Mouse (Mus musculus) midbrain, embryonic 11.5 days (tissue): ENCODE results near the gene Psmd12. TPM values are rescaled to one million over a fixed set of nuclear protein-coding genes. Genes with fewer than 3 reads are reported as not detected.

ENCODE experiments used
- ATAC-seq: fragments of 200-750 bp; cut with Nextera tagmentation; 2 replicates; pipeline ENCODE4 v1.8.0; 2017; ENCODE audit warnings: moderate TSS enrichment, moderate library complexity; ENCODE audit not compliant: low FRiP score
- DNase-seq: peaks from one replicate; pipeline ENCODE4 v3.0.0; 2015; ENCODE audit warnings: low spot score; ENCODE audit errors: missing footprints
- H3K27ac ChIP-seq: fragments of 300-500 bp; sonication (generic); 2 replicates; pipeline ENCODE4 v1.5.1; 2014; ENCODE audit warnings: low read depth, low read length
- H3K27me3 ChIP-seq: fragments of 300-500 bp; sonication (generic); 2 replicates; pipeline ENCODE4 v1.6.1; 2014; ENCODE audit warnings: mild to moderate bottlenecking, low read length, moderate library complexity, mixed read lengths; ENCODE audit not compliant: control insufficient read depth, insufficient read depth
- H3K36me3 ChIP-seq: fragments of 300-500 bp; sonication (generic); 2 replicates; pipeline ENCODE4 v1.6.1; 2014; ENCODE audit warnings: mild to moderate bottlenecking, low read length, moderate library complexity, mixed read lengths; ENCODE audit not compliant: control insufficient read depth, insufficient read depth
- H3K4me1 ChIP-seq: fragments of 300-500 bp; sonication (generic); 2 replicates; pipeline ENCODE4 v1.6.1; 2014; ENCODE audit warnings: low read length; ENCODE audit not compliant: control insufficient read depth, insufficient read depth
- H3K4me2 ChIP-seq: fragments of 300-500 bp; sonication (generic); 2 replicates; pipeline ENCODE4 v1.6.1; 2014; ENCODE audit warnings: mild to moderate bottlenecking, moderate library complexity
- H3K4me3 ChIP-seq: fragments of 300-500 bp; sonication (generic); 2 replicates; pipeline ENCODE4 v1.5.1; 2014; ENCODE audit warnings: low read depth, low read length
- H3K9ac ChIP-seq: fragments of 300-500 bp; sonication (generic); 2 replicates; pipeline ENCODE4 v1.6.1; 2014; ENCODE audit warnings: low read length
- H3K9me3 ChIP-seq: fragments of 300-500 bp; sonication (generic); 2 replicates; pipeline ENCODE4 v1.6.1; 2016; ENCODE audit warnings: low read length; ENCODE audit not compliant: control insufficient read depth
- WGBS: fragments of 180-500 bp; shearing (Covaris S2); extraction: QIAGEN DNeasy Blood & Tissue Kit; methylation state at CpG from one replicate; pipeline ENCODE4 v1.1.7; 2014; 5-methylcytosine and 5-hydroxymethylcytosine counted together
- polyA plus RNA-seq: library from polyadenylated mRNA; unstranded; fragments of >200 nt; fragmentation: Nextera tagmentation; extraction: Ambion mirVana; gene quantifications from 2 replicates; pipeline ENCODE4 v1.2.1, GENCODE M21; 2014

Psmd12 gene
- polyA plus RNA-seq, 1 experiment from 2014 or later: 232 TPM

GRCm38 (mm10) chr11:107545747-107546476 lies 66.6 kb downstream of the Psmd12 start:
- ATAC-seq (no peak), DNase-seq (peak; percentile 84)
- Histone ChIP-seq H3K4me1 (no peaks in the 10 kb centered on the region; the same call in 1 of the 2 replicates), H3K9ac (peak overlapping the region; percentile 91), H3K9me3 (no peaks in the 10 kb centered on the region), H3K4me3 (peak overlapping the region; percentile 95), H3K27me3 (no peaks in the 10 kb centered on the region; the same call in 1 of the 2 replicates), H3K27ac (no peak overlapping the region), H3K36me3 (no peaks in the 10 kb centered on the region), H3K4me2 (peak overlapping the region; percentile 100)
- WGBS: 24% methylated on average over 13 of the region's 13 CpGs

- Histone ChIP-seq H3K9me3 (no peaks in the 10 kb centered on the region), H3K27me3 (no peaks in the 10 kb centered on the region; the same call in 1 of the 2 replicates), H3K4me2 (peak overlapping the region; percentile 100), H3K4me1 (no peaks in the 10 kb centered on the region; the same call in 1 of the 2 replicates), H3K4me3 (peak overlapping the region; percentile 95), H3K9ac (peak overlapping the region; percentile 91), H3K27ac (0 out of 2 replicates have a peak overlapping the region, but pooled peaks have one; percentile 30), H3K36me3 (no peaks in the 10 kb centered on the region)
- DNase-seq (peak; percentile 94), ATAC-seq (peak; percentile 85)
- under 1% methylated on average over 37 of the region's 37 CpGs for WGBS
These were observed 67.5 kb downstream of the Psmd12 start for GRCm38 (mm10) chr11:107546667-107547301.

- Histone ChIP-seq H3K27me3 (no peaks in the 10 kb centered on the region; the same call in 1 of the 2 replicates), H3K4me3 (peak within 1 kb of the TSS; percentile 95), H3K36me3 (no peaks in the 10 kb centered on the region), H3K4me1 (no peaks in the 10 kb centered on the region; the same call in 1 of the 2 replicates), H3K27ac (peak within 1 kb of the TSS; percentile 59), H3K9ac (peak within 1 kb of the TSS; percentile 91), H3K9me3 (no peaks in the 10 kb centered on the region), H3K4me2 (peak within 1 kb of the TSS; percentile 100)
- WGBS: under 1% methylated on average over 57 of the region's 70 CpGs
- DNase-seq (peak; percentile 97), ATAC-seq (peak; percentile 75)
These were observed 68.3 kb downstream of the Psmd12 start, which contains the start of gene Helz for GRCm38 (mm10) chr11:107547351-107548203. Helz (plus strand) TSS chr11:107547930.

GRCm38 (mm10) chr11:107548204-107548975 lies 69.1 kb downstream of the Psmd12 start:
- Histone ChIP-seq H3K9me3 (no peaks in the 10 kb centered on the region), H3K27me3 (no peaks in the 10 kb centered on the region; the same call in 1 of the 2 replicates), H3K4me3 (peak overlapping the region; percentile 95), H3K27ac (peak overlapping the region; percentile 59), H3K4me1 (no peaks in the 10 kb centered on the region; the same call in 1 of the 2 replicates), H3K9ac (peak overlapping the region; percentile 91), H3K4me2 (peak overlapping the region; percentile 100), H3K36me3 (peaks cover 2% of the 10 kb centered on the region)
- peak; percentile 82 for DNase-seq
- ATAC-seq: peak; percentile 66
- WGBS: 8% methylated on average over 38 of the region's 39 CpGs

Other genes starting within 250 kb of the Psmd12 start
- gene Pitpnc1, start 8.8 kb upstream of the Psmd12 start, polyA plus RNA-seq: 29.9 and 32.1 TPM in 2 replicates
- 18.1 and 18.3 TPM in 2 replicates for gene Helz, start 68.4 kb downstream of the Psmd12 start, polyA plus RNA-seq
- 0.25 TPM in 1 of 2 replicates, not detected in the other for gene Cacng1, start 237.0 kb downstream of the Psmd12 start, polyA plus RNA-seq